Mouse (Mus musculus) heart, embryonic 11.5 days (tissue): ENCODE data around the gene Kmt5c. TPM values are rescaled to one million over a fixed set of nuclear protein-coding genes. Genes with fewer than 3 reads are reported as not detected.

ENCODE experiments used
- ATAC-seq: fragments of 200-750 bp; cut with Nextera tagmentation; replicated peaks from 2 replicates; pipeline ENCODE4 v1.8.0; 2017; ENCODE audit warnings: moderate library complexity; ENCODE audit not compliant: insufficient number of reproducible peaks, low FRiP score, low TSS enrichment
- H3K27ac ChIP-seq: fragments of 300-500 bp; sonication (generic); 2 replicates; pipeline ENCODE4 v1.5.1; 2014; ENCODE audit warnings: mild to moderate bottlenecking, low read depth, low read length
- H3K27me3 ChIP-seq: fragments of 300-500 bp; sonication (generic); 2 replicates; pipeline ENCODE4 v1.6.1; 2014; ENCODE audit warnings: mild to moderate bottlenecking, low read length, mixed read lengths; ENCODE audit not compliant: control insufficient read depth, insufficient read depth
- H3K36me3 ChIP-seq: fragments of 300-500 bp; sonication (generic); 2 replicates; pipeline ENCODE4 v1.6.1; 2014; ENCODE audit warnings: mild to moderate bottlenecking, low read length, moderate library complexity, mixed read lengths; ENCODE audit not compliant: control insufficient read depth, insufficient read depth
- H3K4me1 ChIP-seq: fragments of 300-500 bp; sonication (generic); 2 replicates; pipeline ENCODE4 v1.6.1; 2014; ENCODE audit warnings: low read length; ENCODE audit not compliant: control insufficient read depth, insufficient read depth
- H3K4me2 ChIP-seq: fragments of 300-500 bp; sonication (generic); 2 replicates; pipeline ENCODE4 v1.6.1; 2014; ENCODE audit warnings: mild to moderate bottlenecking, moderate library complexity
- H3K4me3 ChIP-seq: fragments of 300-500 bp; sonication (generic); 2 replicates; pipeline ENCODE4 v1.5.1; 2014; ENCODE audit warnings: low read depth, low read length
- H3K9ac ChIP-seq: fragments of 300-500 bp; sonication (generic); 2 replicates; pipeline ENCODE4 v1.6.1; 2014; ENCODE audit warnings: mild to moderate bottlenecking, low read depth, low read length, moderate library complexity
- H3K9me3 ChIP-seq: fragments of 300-500 bp; sonication (generic); replicated peaks from 2 replicates; pipeline ENCODE4 v1.6.1; 2016; ENCODE audit warnings: low read length; ENCODE audit not compliant: control insufficient read depth
- WGBS: fragments of 180-500 bp; shearing (Covaris S2); extraction: QIAGEN DNeasy Blood & Tissue Kit; methylation state at CpG from one replicate; pipeline ENCODE4 v1.1.7; 2014; ENCODE audit not compliant: insufficient replicate concordance; 5-methylcytosine and 5-hydroxymethylcytosine counted together
- polyA plus RNA-seq: library from polyadenylated mRNA; unstranded; fragments of >200 nt; fragmentation: Nextera tagmentation; extraction: Ambion mirVana; gene quantifications from 2 replicates; pipeline ENCODE4 v1.2.1, GENCODE M21; 2014

The Kmt5c gene
- polyA plus RNA-seq, 1 experiment from 2014 or later = 58.6 TPM

- Histone ChIP-seq H3K9me3 (no peaks in the 10 kb centered on the region), H3K36me3 (0 out of 2 replicates have a peak, but pooled peaks cover 4% of the 10 kb centered on the region)
Observed at GRCm38 (mm10) chr7:4716955-4717354, 23.0 kb upstream of the Kmt5c start.

GRCm38 (mm10) chr7:4719276-4719675 is 20.6 kb upstream of the Kmt5c start:
- WGBS = 88% methylated on average over 3 of the region's 3 CpGs
- no peak for ATAC-seq
- H3K4me3 ChIP-seq = no peak overlapping the region
- H3K36me3 ChIP-seq = 0 out of 2 replicates have a peak, but pooled peaks cover 4% of the 10 kb centered on the region
- no peaks in the 10 kb centered on the region for H3K27me3 ChIP-seq
- no peaks in the 10 kb centered on the region for H3K9me3 ChIP-seq
- no peak overlapping the region for H3K27ac ChIP-seq
- H3K4me1 ChIP-seq = no peaks in the 10 kb centered on the region
- no peak overlapping the region for H3K4me2 ChIP-seq
- H3K9ac ChIP-seq = no peak overlapping the region

More at GRCm38 (mm10) chr7:4716955-4717354, 23.0 kb upstream of the Kmt5c start:
- 62% methylated on average over 6 of the region's 6 CpGs for WGBS
- Histone ChIP-seq H3K27me3 (no peaks in the 10 kb centered on the region), H3K4me3 (no peak overlapping the region), H3K4me2 (no peak overlapping the region), H3K4me1 (no peaks in the 10 kb centered on the region), H3K9ac (no peak overlapping the region), H3K27ac (no peak overlapping the region)
- ATAC-seq = no peak

DNA sequence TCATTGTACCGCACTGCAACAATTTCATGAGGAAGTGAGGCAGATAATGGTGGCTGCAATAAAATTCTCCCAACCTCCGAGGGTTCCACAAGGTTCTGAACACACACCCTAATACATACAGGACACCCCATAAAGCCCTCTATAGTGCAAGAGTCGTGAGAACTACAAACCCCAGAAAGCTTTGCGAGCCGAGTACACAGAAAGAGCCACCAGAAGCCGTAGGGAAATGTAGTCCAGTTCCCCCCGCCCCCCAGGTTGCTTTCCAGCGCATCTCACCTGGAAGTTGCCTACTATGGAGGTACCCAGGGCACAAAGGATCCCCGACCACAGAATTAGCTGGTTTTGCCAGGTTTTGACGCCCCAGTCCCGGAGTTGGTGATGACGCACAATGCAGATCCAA is 16.4 kb upstream of the Kmt5c start:
- H3K4me2 ChIP-seq = peak overlapping the region; percentile 59
- no peaks in the 10 kb centered on the region for H3K27me3 ChIP-seq
- H3K36me3 ChIP-seq = no peaks in the 10 kb centered on the region
- 34% methylated on average over 12 of the region's 12 CpGs for WGBS
- H3K4me3 ChIP-seq = peak overlapping the region; percentile 22; the same call in 1 of the 2 replicates
- no peak for ATAC-seq
- peak overlapping the region; percentile 46; the same call in 1 of the 2 replicates for H3K9ac ChIP-seq
- no peaks in the 10 kb centered on the region for H3K4me1 ChIP-seq
- H3K9me3 ChIP-seq = no peaks in the 10 kb centered on the region
- H3K27ac ChIP-seq = no peak overlapping the region

DNA sequence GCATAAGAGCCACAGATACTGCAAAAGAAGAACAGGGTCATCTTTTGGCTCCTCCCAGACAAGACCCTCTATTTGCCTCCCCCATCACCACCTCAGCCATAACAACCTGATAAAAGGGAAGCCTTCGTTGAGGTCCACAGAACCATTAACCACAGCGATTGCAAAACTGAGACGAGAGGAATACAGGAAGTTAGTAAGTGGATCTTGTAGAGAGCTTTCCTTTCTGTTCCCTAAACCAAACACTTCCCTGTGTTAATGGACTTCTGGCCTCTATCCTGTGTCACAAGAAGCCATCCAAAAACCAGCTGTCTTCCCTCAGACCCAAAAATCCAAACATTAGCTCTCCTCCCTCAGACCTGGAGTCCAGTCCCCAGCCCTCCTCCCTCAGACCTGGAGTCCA is 15.6 kb upstream of the Kmt5c start:
- no peak for ATAC-seq
- 49% methylated on average over 3 of the region's 3 CpGs for WGBS
- H3K36me3 ChIP-seq = no peaks in the 10 kb centered on the region

GRCm38 (mm10) chr7:4725169-4725568 is 14.7 kb upstream of the Kmt5c start, which contains the start of gene Tmem150b:
TSS of gene Tmem150b (minus strand) at chr7:4725249.
- no peaks in the 10 kb centered on the region for H3K27me3 ChIP-seq
- no peaks in the 10 kb centered on the region for H3K9me3 ChIP-seq
- no peak within 1 kb of the TSS for H3K4me2 ChIP-seq
- H3K9ac ChIP-seq = no peak within 1 kb of the TSS
- no peak within 1 kb of the TSS for H3K4me3 ChIP-seq
- ATAC-seq = no peak
- H3K27ac ChIP-seq = no peak within 1 kb of the TSS
- H3K4me1 ChIP-seq = no peaks in the 10 kb centered on the region
- WGBS = 66% methylated on average over 7 of the region's 7 CpGs
- no peaks in the 10 kb centered on the region for H3K36me3 ChIP-seq

More for the DNA sequence above, 15.6 kb upstream of the Kmt5c start:
- Histone ChIP-seq H3K4me1 (no peaks in the 10 kb centered on the region), H3K9ac (no peak overlapping the region), H3K27me3 (no peaks in the 10 kb centered on the region), H3K4me2 (no peak overlapping the region), H3K9me3 (no peaks in the 10 kb centered on the region), H3K4me3 (no peak overlapping the region), H3K27ac (no peak overlapping the region)

GRCm38 (mm10) chr7:4731090-4731489 is 8.8 kb upstream of the Kmt5c start:
- Histone ChIP-seq H3K9me3 (no peaks in the 10 kb centered on the region), H3K9ac (no peak overlapping the region), H3K4me3 (no peak overlapping the region), H3K27me3 (no peaks in the 10 kb centered on the region), H3K4me1 (no peaks in the 10 kb centered on the region), H3K4me2 (no peak overlapping the region), H3K36me3 (no peaks in the 10 kb centered on the region), H3K27ac (no peak overlapping the region)
- ATAC-seq = no peak
- WGBS = 78% methylated on average over 5 of the region's 5 CpGs

DNA sequence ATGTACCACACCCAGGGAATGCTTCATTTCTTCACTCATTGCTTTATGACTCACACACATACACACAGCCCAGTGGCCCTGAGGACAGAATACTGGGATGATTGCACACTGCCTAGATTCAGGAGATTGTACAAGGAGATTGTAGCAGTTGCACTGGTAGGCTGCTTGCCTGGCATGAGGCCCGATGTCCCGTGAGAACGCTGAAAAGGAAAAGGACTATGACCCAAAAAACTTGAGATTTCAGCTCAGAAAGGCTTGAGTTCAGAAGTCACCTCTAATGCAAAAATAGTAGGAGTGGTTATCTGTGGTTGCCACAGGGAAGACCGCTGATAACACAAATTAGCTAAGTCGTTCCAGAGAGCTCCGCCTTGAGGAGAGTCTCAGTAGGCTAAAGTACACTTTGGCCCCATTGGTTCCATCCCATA is 6.9 kb upstream of the Kmt5c start:
- Histone ChIP-seq H3K27ac (no peak overlapping the region), H3K4me2 (no peak overlapping the region), H3K4me3 (no peak overlapping the region), H3K27me3 (no peaks in the 10 kb centered on the region), H3K9ac (no peak overlapping the region), H3K36me3 (no peaks in the 10 kb centered on the region), H3K4me1 (no peaks in the 10 kb centered on the region), H3K9me3 (no peaks in the 10 kb centered on the region)
- WGBS = 51% methylated on average over 6 of the region's 6 CpGs
- no peak for ATAC-seq

- H3K4me3 ChIP-seq = peak overlapping the region; percentile 41
- ATAC-seq = no peak
- peak overlapping the region; percentile 52 for H3K27ac ChIP-seq
- peak overlapping the region; percentile 78 for H3K4me2 ChIP-seq
- whole genome bisulfite sequencing = 44% methylated on average over 10 of the region's 10 CpGs
- peak overlapping the region; percentile 50; the same call in 1 of the 2 replicates for H3K9ac ChIP-seq
- 0 out of 2 replicates have a peak, but pooled peaks cover 3% of the 10 kb centered on the region for H3K36me3 ChIP-seq
- peaks cover 20% of the 10 kb centered on the region for H3K4me1 ChIP-seq
- H3K27me3 ChIP-seq = no peaks in the 10 kb centered on the region
- H3K9me3 ChIP-seq = no peaks in the 10 kb centered on the region
Observed at GRCm38 (mm10) chr7:4739041-4739543, 823 bp upstream of the Kmt5c start.

DNA sequence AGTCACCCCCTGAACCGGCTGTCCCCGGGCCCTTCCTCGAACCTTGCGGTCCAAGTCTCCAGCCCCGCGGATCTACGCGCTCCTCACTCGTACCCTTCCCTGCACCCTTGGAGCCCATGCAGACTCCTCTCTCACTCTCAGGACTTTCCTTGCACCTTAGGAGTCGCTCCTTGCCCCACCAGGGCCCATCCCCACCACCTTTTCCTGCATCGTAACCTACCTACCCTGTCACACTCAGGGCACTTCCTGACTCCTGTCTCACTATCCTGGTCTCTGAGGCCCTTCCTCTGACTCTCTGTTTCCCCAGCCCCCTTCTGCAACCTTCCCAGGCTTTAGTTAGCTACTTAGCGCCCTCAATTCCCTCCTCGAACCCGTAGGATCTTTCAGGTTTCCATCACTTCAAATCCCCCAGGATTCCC is 403 bp downstream of the Kmt5c start:
- H3K9ac ChIP-seq = peak overlapping the region; percentile 91
- H3K4me3 ChIP-seq = peak overlapping the region; percentile 86
- peak; percentile 7; the same call in 1 of the 2 replicates for ATAC-seq
- no peaks in the 10 kb centered on the region for H3K9me3 ChIP-seq
- peaks cover 3% of the 10 kb centered on the region; the same call in 1 of the 2 replicates for H3K36me3 ChIP-seq
- peak overlapping the region; percentile 78 for H3K4me2 ChIP-seq
- no peaks in the 10 kb centered on the region for H3K27me3 ChIP-seq
- peaks cover 20% of the 10 kb centered on the region for H3K4me1 ChIP-seq
- peak overlapping the region; percentile 93 for H3K27ac ChIP-seq
- WGBS = 0% methylated on average over 7 of the region's 14 CpGs
